Mouse (Mus musculus): ENCODE data around the gene Mmgt2. TPM values are rescaled to one million over a fixed set of nuclear protein-coding genes. Genes with fewer than 3 reads are reported as not detected.

The Mmgt2 gene
- polyA plus RNA-seq, 1 experiment from 2014 or later, result 62.2 TPM

DNA sequence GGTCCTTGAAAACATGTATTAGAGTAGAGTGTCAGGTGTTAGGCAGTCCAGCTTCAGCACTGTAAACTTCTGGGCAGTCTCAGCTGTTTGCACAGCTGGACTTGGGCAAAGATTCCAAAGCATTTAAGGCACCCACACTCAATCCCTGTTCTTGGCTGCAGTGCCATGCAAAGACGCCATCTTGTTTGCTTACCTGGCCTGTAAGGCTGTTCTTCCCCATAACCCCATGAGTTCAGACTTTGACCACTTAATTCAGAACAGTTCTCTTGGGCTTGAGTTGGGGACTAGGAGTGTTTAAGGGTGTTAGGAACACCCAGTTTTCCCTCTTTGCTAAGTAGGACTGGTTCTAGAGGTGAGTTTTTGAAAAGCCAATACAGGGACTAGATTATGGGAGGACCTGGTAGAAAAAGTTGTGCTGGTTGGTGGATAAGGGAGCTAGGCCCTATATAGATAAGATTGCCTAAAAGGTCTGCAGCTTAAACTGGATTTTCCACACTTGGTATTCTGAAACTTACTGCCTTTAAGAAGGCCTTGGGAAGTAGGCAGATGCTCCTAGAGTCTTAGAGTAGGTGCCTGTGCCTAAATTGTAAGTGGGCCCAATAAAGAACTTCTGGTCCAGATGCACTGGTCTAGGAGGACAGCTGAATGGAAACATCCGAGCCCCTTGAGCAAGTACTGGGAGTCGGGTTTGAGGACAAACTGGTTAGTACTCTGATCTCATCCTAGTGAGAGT is 43.4 kb upstream of the Mmgt2 start:
- no peak overlapping the region for H3K4me3 ChIP-seq (ENCODE audit: low read depth, low read length)
- WGBS, result 20% methylated on average over 3 of the region's 3 CpGs
- peak overlapping the region; percentile 50 for H3K27ac ChIP-seq (ENCODE audit: low read depth, low read length)
- H3K27me3 ChIP-seq (replicated peaks; ENCODE audit: control insufficient read depth, insufficient read depth, low read length), result no peaks in the 10 kb centered on the region
- 0 out of 2 replicates have a peak overlapping the region, but pooled peaks have one; percentile 11 for H3K9ac ChIP-seq (ENCODE audit: low read depth, low read length)
- H3K4me2 ChIP-seq (replicated peaks; ENCODE audit: low read depth), result peak overlapping the region; percentile 82
- peaks cover 50% of the 10 kb centered on the region for H3K36me3 ChIP-seq (ENCODE audit: control insufficient read depth, insufficient read depth)
- no peak for ATAC-seq
- H3K9me3 ChIP-seq (ENCODE audit: control insufficient read depth), result no peaks in the 10 kb centered on the region
- H3K4me1 ChIP-seq (replicated peaks; ENCODE audit: control insufficient read depth, insufficient read depth, low read length), result peaks cover 3% of the 10 kb centered on the region; the same call in 1 of the 2 replicates
- TF ChIP-seq CTCF (IDR thresholded peaks at IDR 0.05; ENCODE audit: low read depth), result no peak

DNA sequence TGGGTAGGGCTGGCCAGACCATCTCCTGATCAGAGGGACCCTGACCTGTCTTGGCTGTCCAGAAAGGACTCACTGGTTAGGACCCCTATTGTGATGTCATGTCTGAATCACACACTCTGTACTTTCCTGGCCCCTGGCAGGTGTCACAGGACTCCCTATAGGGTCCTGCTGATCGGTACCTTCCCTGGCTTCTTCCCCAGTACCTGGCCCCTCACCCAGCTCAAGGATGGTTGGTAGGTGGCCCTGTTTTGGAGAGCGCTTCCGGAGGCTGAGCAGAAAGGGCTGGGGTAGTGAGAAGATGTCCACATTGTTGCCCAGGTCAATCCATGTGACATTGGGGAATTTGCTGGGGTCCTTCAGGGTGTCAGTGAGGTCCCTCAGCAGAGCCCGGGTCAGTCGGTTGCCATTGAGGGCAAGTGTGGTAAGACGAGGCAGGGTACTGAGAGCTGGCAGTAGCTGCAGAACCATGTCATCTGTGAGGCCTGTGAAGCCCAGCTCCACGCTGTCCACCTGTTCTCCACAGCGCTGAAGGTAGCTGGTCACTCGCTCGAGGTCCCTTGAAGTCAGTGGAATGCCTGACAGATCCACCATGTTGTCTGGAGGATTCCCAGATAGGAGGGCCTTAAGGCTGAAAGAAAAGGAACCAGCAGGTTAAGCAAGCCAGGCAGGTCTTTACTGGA is 42.7 kb upstream of the Mmgt2 start:
- Histone ChIP-seq H3K4me2 (replicated peaks; ENCODE audit: low read depth) (peak overlapping the region; percentile 13; the same call in 1 of the 2 replicates), H3K27ac (ENCODE audit: low read depth, low read length) (peak overlapping the region; percentile 50), H3K9ac (ENCODE audit: low read depth, low read length) (0 out of 2 replicates have a peak overlapping the region, but pooled peaks have one; percentile 11), H3K4me3 (ENCODE audit: low read depth, low read length) (no peak overlapping the region), H3K4me1 (replicated peaks; ENCODE audit: control insufficient read depth, insufficient read depth, low read length) (peaks cover 3% of the 10 kb centered on the region; the same call in 1 of the 2 replicates), H3K27me3 (replicated peaks; ENCODE audit: control insufficient read depth, insufficient read depth, low read length) (no peaks in the 10 kb centered on the region), H3K9me3 (ENCODE audit: control insufficient read depth) (no peaks in the 10 kb centered on the region), H3K36me3 (ENCODE audit: control insufficient read depth, insufficient read depth) (peaks cover 50% of the 10 kb centered on the region)
- ATAC-seq, result no peak
- TF ChIP-seq CTCF (IDR thresholded peaks at IDR 0.05; ENCODE audit: low read depth), result no peak
- WGBS, result 49% methylated on average over 10 of the region's 10 CpGs

- WGBS, result 50% methylated on average over 10 of the region's 10 CpGs
- H3K36me3 ChIP-seq (ENCODE audit: control insufficient read depth, insufficient read depth), result peaks cover 50% of the 10 kb centered on the region
- no peak overlapping the region for H3K4me3 ChIP-seq (ENCODE audit: low read depth, low read length)
- H3K9me3 ChIP-seq (ENCODE audit: control insufficient read depth), result no peaks in the 10 kb centered on the region
- no peak overlapping the region for H3K9ac ChIP-seq (ENCODE audit: low read depth, low read length)
- no peaks in the 10 kb centered on the region for H3K27me3 ChIP-seq (replicated peaks; ENCODE audit: control insufficient read depth, insufficient read depth, low read length)
- peak; percentile 15; the same call in 1 of the 2 replicates for TF ChIP-seq CTCF (IDR thresholded peaks at IDR 0.05; ENCODE audit: low read depth)
- ATAC-seq, result no peak
- H3K4me1 ChIP-seq (replicated peaks; ENCODE audit: control insufficient read depth, insufficient read depth, low read length), result peaks cover 3% of the 10 kb centered on the region; the same call in 1 of the 2 replicates
- 0 out of 2 replicates have a peak overlapping the region, but pooled peaks have one; percentile 50 for H3K27ac ChIP-seq (ENCODE audit: low read depth, low read length)
- H3K4me2 ChIP-seq (replicated peaks; ENCODE audit: low read depth), result no peak overlapping the region
Measured at GRCm38 (mm10) chr11:62606299-62607169, 41.9 kb upstream of the Mmgt2 start.

- Histone ChIP-seq H3K4me2 (replicated peaks; ENCODE audit: low read depth) (no peak overlapping the region), H3K36me3 (ENCODE audit: control insufficient read depth, insufficient read depth) (peaks cover 50% of the 10 kb centered on the region), H3K9me3 (ENCODE audit: control insufficient read depth) (no peaks in the 10 kb centered on the region), H3K27ac (ENCODE audit: low read depth, low read length) (no peak overlapping the region; the same call in 1 of the 2 replicates), H3K4me3 (ENCODE audit: low read depth, low read length) (no peak overlapping the region), H3K27me3 (replicated peaks; ENCODE audit: control insufficient read depth, insufficient read depth, low read length) (no peaks in the 10 kb centered on the region), H3K4me1 (replicated peaks; ENCODE audit: control insufficient read depth, insufficient read depth, low read length) (0 out of 2 replicates have a peak, but pooled peaks cover 3% of the 10 kb centered on the region), H3K9ac (ENCODE audit: low read depth, low read length) (no peak overlapping the region)
- 66% methylated on average over 10 of the region's 10 CpGs for WGBS
- no peak for ATAC-seq
- TF ChIP-seq CTCF (IDR thresholded peaks at IDR 0.05; ENCODE audit: low read depth), result no peak
Measured at GRCm38 (mm10) chr11:62607170-62607951, 41.1 kb upstream of the Mmgt2 start.

- no peak for TF ChIP-seq CTCF (IDR thresholded peaks at IDR 0.05; ENCODE audit: low read depth)
- Histone ChIP-seq H3K9ac (ENCODE audit: low read depth, low read length) (no peak overlapping the region), H3K4me3 (ENCODE audit: low read depth, low read length) (no peak overlapping the region), H3K36me3 (ENCODE audit: control insufficient read depth, insufficient read depth) (peaks cover 50% of the 10 kb centered on the region), H3K27ac (ENCODE audit: low read depth, low read length) (no peak overlapping the region), H3K27me3 (replicated peaks; ENCODE audit: control insufficient read depth, insufficient read depth, low read length) (no peaks in the 10 kb centered on the region), H3K4me2 (replicated peaks; ENCODE audit: low read depth) (no peak overlapping the region), H3K4me1 (replicated peaks; ENCODE audit: control insufficient read depth, insufficient read depth, low read length) (0 out of 2 replicates have a peak, but pooled peaks cover 3% of the 10 kb centered on the region), H3K9me3 (ENCODE audit: control insufficient read depth) (no peaks in the 10 kb centered on the region)
- ATAC-seq, result no peak
- WGBS, result 100% methylated on average over 1 of the region's 1 CpGs
Measured at GRCm38 (mm10) chr11:62607952-62608201, 40.6 kb upstream of the Mmgt2 start.
